Mouse (Mus musculus) thymus, adult 2 months (tissue): ENCODE data around the gene Ltbr. TPM values are rescaled to one million over a fixed set of nuclear protein-coding genes. Genes with fewer than 3 reads are reported as not detected.
A peak's percentile ranks its signal among the peaks of the same experiment; 100 is the strongest.

Experiments used
- DNase-seq: peaks from one replicate; pipeline ENCODE4 v3.0.0; 2021
- H3K27ac ChIP-seq: fragments of 200-500 bp; 2 replicates; pipeline ENCODE4 v1.5.1; 2012; ENCODE audit warnings: low read length, control low read depth; ENCODE audit not compliant: control insufficient read depth, insufficient read depth
- H3K27me3 ChIP-seq: fragments of 200-500 bp; 2 replicates; pipeline ENCODE4 v1.6.1; 2012; ENCODE audit warnings: mild to moderate bottlenecking, low read length, moderate library complexity, mixed read lengths; ENCODE audit not compliant: control insufficient read depth, insufficient read depth
- H3K36me3 ChIP-seq: fragments of 200-500 bp; 2 replicates; pipeline ENCODE4 v1.6.1; 2012; ENCODE audit warnings: mild to moderate bottlenecking, low read length, moderate library complexity; ENCODE audit not compliant: control insufficient read depth, insufficient read depth
- H3K4me1 ChIP-seq: fragments of 200-500 bp; replicated peaks from 2 replicates; pipeline ENCODE4 v1.6.1; 2012; ENCODE audit warnings: low read length; ENCODE audit not compliant: control insufficient read depth, insufficient read depth
- H3K4me3 ChIP-seq: fragments of 200-500 bp; 2 replicates; pipeline ENCODE4 v1.5.1; 2012; ENCODE audit warnings: mild to moderate bottlenecking, low read length, control low read depth, moderate library complexity; ENCODE audit not compliant: control insufficient read depth, insufficient read depth
- CTCF ChIP-seq: fragments of 200-500 bp; IDR thresholded peaks from 2 replicates; pipeline ENCODE4 v1.5.1; 2012; ENCODE audit warnings: mild to moderate bottlenecking, control low read depth, low read length, moderate library complexity, borderline replicate concordance; ENCODE audit not compliant: control insufficient read depth, poor library complexity, insufficient read depth; ENCODE audit errors: extremely low read depth
- POLR2A ChIP-seq: fragments of 200-500 bp; IDR thresholded peaks from 2 replicates; pipeline ENCODE4 v1.6.1; 2012; ENCODE audit warnings: mild to moderate bottlenecking, low read length, control low read depth, moderate library complexity; ENCODE audit not compliant: control insufficient read depth, poor library complexity, insufficient read depth; ENCODE audit errors: extremely low read depth
- WGBS: fragments of 180-500 bp; shearing (Covaris S2); methylation state at CpG from one replicate; pipeline ENCODE4 v1.1.7; 2018; 5-methylcytosine and 5-hydroxymethylcytosine counted together
- polyA plus RNA-seq: library from polyadenylated mRNA; depleted of rRNA; stranded (reverse); fragments of >200 nt; gene quantifications from 2 replicates; pipeline ENCODE4 v1.2.3, GENCODE M21; 2012; rRNA removed

Ltbr gene
- polyA plus RNA-seq, 1 experiment: 30.6 TPM

DNA sequence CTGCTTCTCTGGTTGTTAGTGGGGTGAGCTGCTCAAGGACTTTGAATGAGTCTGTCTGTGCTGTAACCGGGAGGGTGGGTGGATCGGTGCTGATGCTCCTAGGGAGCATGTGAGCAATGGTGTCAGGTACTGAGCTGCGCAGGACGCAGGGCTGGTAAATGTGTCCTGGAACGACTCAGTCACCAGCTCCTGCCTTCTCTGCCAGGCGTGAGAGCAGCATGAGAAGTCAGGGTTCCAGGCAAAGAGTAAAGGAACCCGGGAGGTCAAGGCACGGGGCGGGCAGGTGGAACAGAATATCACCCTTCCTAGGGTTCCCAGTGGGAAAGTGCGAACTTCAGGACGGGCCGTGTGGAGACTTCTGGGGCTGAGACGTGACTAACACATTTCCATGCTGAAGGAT is 47.6 kb downstream of the Ltbr start:
- no peaks in the 10 kb centered on the region for H3K27me3 ChIP-seq
- 88% methylated on average over 13 of the region's 13 CpGs for WGBS
- no peaks in the 10 kb centered on the region for H3K36me3 ChIP-seq
- peak overlapping the region; percentile 33 for H3K4me3 ChIP-seq
- DNase-seq: no peak
- H3K27ac ChIP-seq: peak overlapping the region; percentile 92
- H3K4me1 ChIP-seq: peaks cover 28% of the 10 kb centered on the region
- no peak for TF ChIP-seq POLR2A
- TF ChIP-seq CTCF: no peak

DNA sequence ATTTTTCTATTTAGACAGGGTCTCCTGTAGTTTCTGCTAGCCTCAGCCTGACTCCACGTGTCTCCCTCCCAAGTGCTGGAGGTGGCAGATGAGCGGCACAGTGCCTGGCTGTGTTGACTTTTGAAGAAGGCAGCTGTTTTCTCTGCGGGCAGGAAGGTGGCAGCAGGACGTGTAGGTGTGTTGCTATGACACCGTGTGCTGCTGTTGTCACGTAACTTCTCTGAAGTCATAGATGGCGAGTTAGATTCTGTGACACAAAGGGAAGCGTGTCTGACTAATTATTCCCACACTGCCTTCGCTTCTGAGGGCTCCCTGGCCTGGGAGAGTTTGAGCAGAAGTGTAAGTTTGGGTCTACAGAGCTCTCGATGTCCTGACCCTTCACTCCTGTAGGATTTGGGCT is 48.4 kb downstream of the Ltbr start:
- H3K27ac ChIP-seq: peak overlapping the region; percentile 92
- H3K4me1 ChIP-seq: peaks cover 22% of the 10 kb centered on the region
- TF ChIP-seq CTCF (no peak), POLR2A (peak; percentile 48; the same call in 1 of the 2 replicates)
- peak overlapping the region; percentile 26; the same call in 1 of the 2 replicates for H3K4me3 ChIP-seq
- no peaks in the 10 kb centered on the region for H3K27me3 ChIP-seq
- WGBS: 7% methylated on average over 10 of the region's 10 CpGs
- peak; percentile 82 for DNase-seq
- no peaks in the 10 kb centered on the region for H3K36me3 ChIP-seq

DNA sequence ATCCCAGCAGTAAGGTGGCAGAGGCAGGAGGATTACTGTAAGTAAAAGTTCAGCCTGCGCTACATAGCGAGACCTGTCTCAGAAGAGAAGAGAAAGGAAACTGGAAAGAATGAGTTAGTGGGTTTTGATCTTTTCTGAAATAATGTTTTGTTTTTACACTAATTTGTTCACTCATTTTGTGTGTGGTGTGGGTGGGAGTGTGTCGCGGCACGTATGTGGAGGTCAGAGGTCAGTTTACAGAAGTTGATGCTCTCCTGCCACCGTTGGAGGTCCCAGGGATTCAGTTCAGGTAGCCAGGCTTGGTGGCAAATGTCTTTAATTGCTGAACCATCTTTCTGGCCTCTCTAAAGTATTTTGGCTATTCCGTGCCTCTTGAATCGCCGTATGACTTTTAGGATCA is 49.5 kb downstream of the Ltbr start:
- Histone ChIP-seq H3K36me3 (no peaks in the 10 kb centered on the region), H3K4me1 (peaks cover 21% of the 10 kb centered on the region), H3K27me3 (no peaks in the 10 kb centered on the region), H3K4me3 (no peak overlapping the region), H3K27ac (peak overlapping the region; percentile 64; the same call in 1 of the 2 replicates)
- TF ChIP-seq CTCF (no peak), POLR2A (no peak)
- 85% methylated on average over 9 of the region's 9 CpGs for WGBS
- DNase-seq: no peak

DNA sequence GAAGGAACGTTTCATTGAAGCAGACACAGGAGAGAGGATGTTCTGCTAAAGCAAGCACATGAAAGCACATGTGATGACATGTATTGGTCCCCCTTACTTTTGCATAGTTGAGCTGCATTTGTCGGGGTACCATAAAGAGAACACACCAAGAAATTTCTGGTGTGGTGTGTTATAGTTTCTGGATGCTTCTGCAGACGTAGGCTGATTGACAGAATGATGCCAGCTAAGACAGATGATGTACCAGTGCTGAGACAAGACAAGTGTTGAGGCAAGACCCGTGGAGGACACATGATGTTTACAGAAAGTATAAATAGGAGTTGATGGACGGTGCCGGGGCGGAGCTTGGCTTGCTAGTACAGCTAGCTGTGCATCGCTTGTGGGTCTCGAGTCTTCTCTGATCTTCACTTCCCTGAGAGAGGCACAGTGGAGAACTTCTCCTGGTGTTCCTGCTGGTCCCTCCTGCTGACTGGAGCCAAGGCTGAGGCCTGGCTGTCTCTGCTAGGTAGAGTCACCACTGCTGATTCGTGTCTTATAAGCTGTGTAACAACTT is 53.6 kb downstream of the Ltbr start:
- TF ChIP-seq CTCF (no peak), POLR2A (no peak)
- H3K4me3 ChIP-seq: no peak overlapping the region
- no peak for DNase-seq
- H3K36me3 ChIP-seq: no peaks in the 10 kb centered on the region
- H3K4me1 ChIP-seq: peaks cover 25% of the 10 kb centered on the region
- no peaks in the 10 kb centered on the region for H3K27me3 ChIP-seq
- 91% methylated on average over 10 of the region's 10 CpGs for WGBS
- H3K27ac ChIP-seq: no peak overlapping the region

Other genes starting within 250 kb of the Ltbr start
- gene Lpar5, start 246.0 kb downstream of the Ltbr start, polyA plus RNA-seq: 35.7 and 40.0 TPM in 2 replicates
- 127 and 211 TPM in 2 replicates for gene Chd4, start 217.9 kb downstream of the Ltbr start, polyA plus RNA-seq
- 26.4 and 28.6 TPM in 2 replicates for gene Nop2, start 182.0 kb downstream of the Ltbr start, polyA plus RNA-seq
- 90.4 and 94.6 TPM in 2 replicates for gene Iffo1, start 168.6 kb downstream of the Ltbr start, polyA plus RNA-seq
- gene Gapdh, start 147.4 kb downstream of the Ltbr start, polyA plus RNA-seq: 3,688 and 4,326 TPM in 2 replicates
- 430 and 598 TPM in 2 replicates for gene Ncapd2, start 122.2 kb downstream of the Ltbr start, polyA plus RNA-seq
- 68.1 and 70.7 TPM in 2 replicates for gene Mrpl51, start 122.1 kb downstream of the Ltbr start, polyA plus RNA-seq
- 372 and 423 TPM in 2 replicates for gene Vamp1, start 98.3 kb downstream of the Ltbr start, polyA plus RNA-seq
- 64.2 and 67.6 TPM in 2 replicates for gene Tapbpl, start 82.0 kb downstream of the Ltbr start, polyA plus RNA-seq
- 1,056 and 1,075 TPM in 2 replicates for gene Cd27, start 76.9 kb downstream of the Ltbr start, polyA plus RNA-seq
- 0.15 and 0.84 TPM in 2 replicates for gene Tuba3a, start 27.8 kb downstream of the Ltbr start, polyA plus RNA-seq
- gene Scnn1a, start 6.8 kb upstream of the Ltbr start, polyA plus RNA-seq: 32.8 and 35.8 TPM in 2 replicates
- gene Tnfrsf1a, start 35.5 kb upstream of the Ltbr start, polyA plus RNA-seq: 140 and 149 TPM in 2 replicates
- 2.4 and 2.5 TPM in 2 replicates for gene Plekhg6, start 66.9 kb upstream of the Ltbr start, polyA plus RNA-seq
- 41.5 and 56.1 TPM in 2 replicates for gene Cd9, start 180.9 kb upstream of the Ltbr start, polyA plus RNA-seq
- 19.5 and 32.3 TPM in 2 replicates for gene Vwf, start 232.9 kb upstream of the Ltbr start, polyA plus RNA-seq